Mouse (Mus musculus) MEL-GATA-1-ER (cell line): ENCODE data around the gene Gm13889.

Source experiments
- DNase-seq: peaks from one replicate; pipeline ENCODE4 v3.0.0-alpha.2; 2012; ENCODE audit warnings: low read depth; ENCODE audit errors: extremely low read depth

The Gm13889 gene

GRCm38 (mm10) chr2:93958216-93958615, 1.2 kb upstream of the Gm13889 start:
- no peak for DNase-seq

GRCm38 (mm10) chr2:93957785-93958175, 779 bp upstream of the Gm13889 start:
- DNase-seq = no peak

DNA sequence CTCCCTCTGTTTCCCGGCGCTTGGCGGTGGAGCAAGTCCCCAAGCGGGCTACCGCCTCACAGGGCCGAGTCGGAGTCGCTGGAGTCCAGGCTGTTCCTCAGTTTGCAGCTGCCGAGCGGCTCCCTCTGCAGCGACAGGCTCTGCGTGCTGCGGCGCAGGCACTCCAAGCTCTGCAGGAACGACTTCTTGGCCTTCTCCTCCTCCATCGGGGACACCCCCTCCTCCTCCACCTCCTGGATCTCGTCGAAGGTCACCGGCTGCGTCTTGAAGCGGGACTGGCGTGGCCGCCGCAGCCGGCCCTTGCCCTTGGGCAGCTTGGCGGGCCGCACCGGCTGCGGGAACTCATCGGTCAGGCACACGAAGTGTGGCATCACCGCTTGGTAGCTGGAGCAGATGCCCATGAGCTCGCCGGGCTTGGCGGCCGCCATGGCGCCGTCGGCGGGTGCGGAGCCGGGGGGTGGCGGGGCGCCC, 635 bp downstream of the Gm13889 start:
- DNase-seq = no peak

DNA sequence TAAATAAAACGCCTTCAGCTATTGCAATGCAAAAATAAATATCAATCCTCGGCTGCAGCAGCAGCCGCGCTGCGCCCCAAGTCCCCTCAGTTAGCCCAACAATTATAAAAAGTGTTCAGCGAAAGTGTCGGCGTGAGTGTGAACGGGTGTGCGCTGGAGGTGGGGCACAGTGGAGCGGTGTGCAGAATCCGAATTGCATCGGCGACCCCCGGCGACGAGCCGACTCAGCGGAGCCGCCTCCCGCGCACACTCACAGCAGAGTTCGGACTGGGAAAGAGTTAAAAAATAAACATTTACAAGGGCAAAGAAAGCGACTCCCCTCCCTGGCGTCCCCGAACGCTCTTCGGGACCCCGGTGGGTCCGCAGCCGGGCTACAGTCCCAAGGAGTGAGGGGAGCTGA, 1.1 kb downstream of the Gm13889 start:
- no peak for DNase-seq

DNA sequence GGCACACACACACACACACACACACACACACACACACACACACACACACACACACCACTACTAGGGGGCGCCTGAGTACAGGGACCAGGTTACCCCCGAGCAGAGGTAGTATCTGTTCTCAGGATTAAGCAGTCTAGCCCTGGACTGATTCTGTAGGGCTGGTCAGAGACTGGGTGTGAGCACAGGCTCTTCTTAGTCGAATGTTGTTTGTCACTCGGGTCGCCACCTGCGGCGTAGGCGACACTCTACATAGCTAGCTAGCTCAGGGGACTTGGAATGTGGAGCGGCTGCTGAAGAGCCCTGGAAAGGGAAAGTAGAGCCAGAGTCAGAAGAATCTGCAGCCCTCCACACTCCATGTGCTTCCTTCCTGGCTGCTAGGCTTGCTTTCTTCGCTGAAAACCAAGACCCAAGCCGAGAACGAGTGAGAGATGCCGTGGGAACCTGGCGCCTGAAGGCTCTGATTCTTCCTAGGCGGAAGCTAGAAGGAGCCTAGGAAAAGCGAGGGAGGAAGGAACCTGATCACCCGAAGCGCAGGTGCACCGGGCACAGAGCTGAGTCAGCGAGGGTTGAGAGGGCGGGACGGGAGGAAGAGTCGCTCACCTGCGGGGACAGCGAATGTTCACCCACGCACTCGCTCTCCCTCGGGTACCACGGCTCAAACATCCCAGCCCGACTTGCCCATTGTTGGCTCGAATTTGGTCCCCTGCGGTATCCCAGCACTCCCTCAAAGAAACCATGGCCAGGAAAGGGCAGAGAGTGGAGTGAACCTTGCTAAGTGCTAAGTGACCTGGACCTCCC, 2.0 kb downstream of the Gm13889 start:
- DNase-seq = no peak

GRCm38 (mm10) chr2:93953726-93954125, 3.3 kb downstream of the Gm13889 start:
- DNase-seq = no peak

DNA sequence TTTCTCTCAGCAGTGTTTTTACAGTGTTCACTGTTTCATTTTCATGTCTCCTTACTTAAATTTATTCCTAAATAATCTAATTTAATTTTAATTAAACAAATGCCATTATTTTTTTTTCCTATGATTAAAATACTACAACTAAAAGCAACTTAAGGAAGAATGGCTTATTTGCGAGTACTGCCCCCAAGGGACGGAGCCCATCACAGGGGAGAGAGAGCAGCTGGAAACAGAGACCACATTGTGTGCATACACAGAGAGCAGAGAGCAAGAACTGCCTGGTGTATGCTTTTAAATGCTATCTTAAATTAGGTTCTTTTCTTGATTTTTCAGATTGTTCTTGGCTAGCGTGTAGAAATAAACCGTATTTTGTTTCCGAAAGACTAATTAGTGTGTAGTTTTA, 10.0 kb downstream of the Gm13889 start:
- no peak for DNase-seq

GRCm38 (mm10) chr2:93944855-93945254, 12.1 kb downstream of the Gm13889 start:
- DNase-seq = no peak

GRCm38 (mm10) chr2:93944099-93944498, 12.9 kb downstream of the Gm13889 start:
- no peak for DNase-seq

DNA sequence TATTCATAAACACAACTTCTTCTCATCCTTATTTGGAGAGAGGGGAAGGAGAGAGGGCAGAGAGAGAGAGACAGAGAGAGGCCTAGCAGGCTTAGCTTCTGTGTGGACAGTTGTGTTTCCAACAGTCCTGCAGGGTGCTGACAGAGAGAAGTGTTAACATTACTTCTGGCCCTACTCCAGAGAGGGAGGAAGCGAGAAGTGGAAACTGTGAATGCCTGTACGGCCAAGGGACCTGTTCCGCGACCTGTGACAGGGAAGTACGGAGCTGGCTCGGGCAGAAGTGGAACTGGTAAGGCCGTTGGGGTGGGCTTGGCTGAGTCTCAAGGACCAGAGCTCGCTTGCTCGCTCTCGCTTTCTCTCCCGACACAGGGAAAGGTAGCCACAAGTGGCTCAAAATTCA, 15.3 kb downstream of the Gm13889 start:
- DNase-seq = no peak

- DNase-seq = peak; percentile 14
These were observed 18.5 kb downstream of the Gm13889 start for GRCm38 (mm10) chr2:93938534-93938933.

DNA sequence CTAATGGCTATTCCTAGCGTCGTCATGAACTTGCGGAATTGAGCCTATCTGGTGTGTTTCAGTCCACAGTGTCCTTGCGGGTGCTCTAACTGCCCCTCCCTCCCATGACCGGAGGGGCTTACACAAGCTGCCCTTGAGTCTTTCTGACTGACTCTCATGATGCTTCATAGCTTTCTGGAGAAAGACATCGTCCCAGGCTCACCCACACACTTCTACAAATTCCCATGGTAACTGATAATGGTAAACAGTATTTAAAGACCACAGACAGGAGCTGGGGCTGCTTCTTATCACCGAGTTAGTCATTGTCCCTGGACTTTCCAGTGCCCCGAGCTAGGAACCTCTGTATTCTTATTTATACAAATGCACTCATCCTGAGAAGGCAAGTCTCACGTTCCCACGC, 28.1 kb downstream of the Gm13889 start:
- DNase-seq = no peak

- DNase-seq = no peak
These were observed 29.1 kb downstream of the Gm13889 start for GRCm38 (mm10) chr2:93927701-93928437.

DNA sequence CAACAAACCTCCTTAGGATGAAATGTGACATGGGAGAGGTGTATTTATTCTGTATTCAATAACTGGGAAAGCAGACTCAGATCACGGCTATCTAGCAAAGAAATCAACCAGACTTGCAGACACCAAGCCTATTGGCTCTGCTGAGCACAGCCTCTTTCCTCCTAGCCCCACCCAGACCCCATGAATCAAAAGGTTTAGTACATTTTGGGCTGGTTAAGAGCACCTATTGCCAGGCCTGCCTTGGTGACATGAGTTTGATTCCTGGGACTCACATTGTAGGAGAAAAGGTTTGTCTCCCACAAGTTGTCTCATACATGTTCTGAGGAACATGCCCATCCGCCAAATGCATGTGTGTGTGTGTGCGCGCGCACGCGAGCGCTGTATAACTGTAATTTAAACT, 30.9 kb downstream of the Gm13889 start:
- no peak for DNase-seq

DNA sequence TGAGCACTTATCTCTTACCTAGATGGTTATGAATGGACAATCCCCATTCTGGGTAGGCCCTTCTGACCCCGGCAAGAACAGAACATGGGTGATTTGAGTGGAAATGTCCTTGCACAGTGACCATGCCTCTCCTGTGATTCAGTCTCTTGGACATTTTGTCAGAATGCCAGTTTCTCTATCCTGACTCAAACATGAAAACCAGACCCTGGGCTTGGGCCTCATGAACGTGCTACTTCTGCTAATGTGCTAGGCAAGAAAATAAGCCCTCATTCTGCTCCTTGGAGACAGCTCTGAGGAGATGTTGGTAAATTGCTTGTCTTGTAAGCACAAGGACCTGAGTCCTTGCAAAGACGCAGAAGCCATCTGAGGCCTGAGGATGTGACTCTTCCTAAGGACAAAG, 37.9 kb downstream of the Gm13889 start:
- DNase-seq = no peak

DNA sequence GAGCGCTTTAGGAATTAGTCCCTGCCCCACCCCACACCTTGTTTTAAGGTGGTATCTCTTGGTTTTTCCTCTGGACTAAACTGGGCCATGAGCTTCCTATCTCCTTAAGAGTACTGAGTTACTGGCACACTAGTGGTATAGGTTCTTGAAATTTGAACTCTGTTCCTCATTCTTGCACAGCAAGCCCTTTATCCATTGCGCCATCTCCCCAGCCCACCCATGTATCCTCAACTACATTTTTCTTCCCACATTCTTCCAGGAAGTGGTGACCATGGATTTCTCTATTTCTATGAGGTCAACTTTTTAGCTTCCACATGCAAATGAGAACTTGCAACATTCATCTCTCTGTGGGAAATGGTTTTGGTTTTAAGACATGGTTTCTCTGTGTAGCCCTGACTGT, 43.4 kb downstream of the Gm13889 start:
- no peak for DNase-seq

DNA sequence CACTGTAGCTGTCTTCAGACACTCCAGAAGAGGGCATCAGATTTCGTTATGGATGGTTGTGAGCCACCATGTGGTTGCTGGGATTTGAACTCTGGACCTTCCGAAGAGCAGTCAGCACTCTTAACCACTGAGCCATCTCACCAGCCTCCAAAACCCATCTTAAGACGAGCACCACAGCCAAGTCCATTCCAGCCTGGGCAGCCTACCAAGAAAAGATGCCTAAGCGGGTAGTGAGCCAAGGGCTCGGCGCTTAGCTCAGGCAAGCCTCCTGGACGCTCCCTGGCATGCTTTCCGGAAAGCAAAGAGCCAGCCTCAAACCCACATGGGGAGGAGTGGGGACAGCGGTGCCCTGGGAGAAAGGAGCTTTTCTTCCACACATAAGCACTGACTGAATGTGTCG, 45.1 kb downstream of the Gm13889 start:
- no peak for DNase-seq

DNA sequence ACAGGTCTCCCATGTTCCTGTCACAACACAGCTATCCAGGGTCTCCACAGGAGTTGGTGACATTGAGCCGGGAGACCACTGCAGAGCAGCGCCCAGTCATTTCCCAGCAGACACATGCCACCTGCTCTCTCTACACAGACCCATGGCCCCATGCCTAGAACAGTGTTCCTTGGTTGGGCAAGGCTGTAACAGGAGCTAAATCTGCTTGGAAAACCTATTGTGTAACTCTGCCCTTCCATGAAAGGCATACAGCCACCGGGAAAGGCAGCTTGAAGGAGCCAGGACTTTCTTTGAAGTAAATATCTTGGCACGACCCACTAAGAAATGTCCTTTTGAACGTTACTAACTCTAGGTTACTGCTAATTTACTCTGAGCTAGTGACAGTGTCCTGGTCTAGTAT, 47.3 kb downstream of the Gm13889 start:
- DNase-seq = no peak

DNA sequence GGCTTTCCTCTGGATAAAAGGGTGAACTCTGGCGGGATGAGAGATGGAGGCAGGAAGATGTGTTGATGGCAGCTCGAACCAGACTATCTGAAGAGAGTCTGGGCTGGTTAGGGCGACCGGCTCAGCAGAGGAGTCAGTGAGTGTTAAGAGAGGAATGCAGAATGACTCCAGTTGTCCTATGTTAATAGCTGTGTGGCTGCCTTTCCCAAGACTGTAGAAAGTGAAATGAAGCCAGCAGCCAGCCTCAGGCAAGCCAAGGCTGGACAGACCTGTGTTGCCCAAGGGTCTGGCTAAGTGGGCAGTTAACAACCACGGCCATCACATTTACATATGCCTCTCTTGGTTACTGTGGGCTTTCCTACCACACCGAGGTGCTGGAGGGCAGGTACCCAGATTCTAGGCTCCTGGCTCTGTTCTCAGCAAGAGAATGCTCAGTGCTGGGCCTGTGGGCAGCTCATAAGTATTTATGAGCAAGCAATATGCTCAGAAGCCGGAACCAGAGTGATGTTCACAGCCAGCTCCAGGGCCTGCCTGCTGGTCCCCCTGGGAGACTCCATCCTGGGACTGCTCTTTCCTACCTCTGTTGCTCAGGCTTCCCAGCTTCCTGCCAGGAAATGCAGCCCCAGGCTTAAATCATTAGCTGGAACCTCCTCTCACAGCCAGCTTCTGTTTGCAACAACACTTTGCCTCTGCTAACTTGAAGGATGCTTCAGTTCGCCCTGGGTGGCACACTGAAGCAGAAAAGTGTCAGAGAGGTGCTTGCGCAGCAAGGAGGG, 49.3 kb downstream of the Gm13889 start:
- DNase-seq = no peak

DNA sequence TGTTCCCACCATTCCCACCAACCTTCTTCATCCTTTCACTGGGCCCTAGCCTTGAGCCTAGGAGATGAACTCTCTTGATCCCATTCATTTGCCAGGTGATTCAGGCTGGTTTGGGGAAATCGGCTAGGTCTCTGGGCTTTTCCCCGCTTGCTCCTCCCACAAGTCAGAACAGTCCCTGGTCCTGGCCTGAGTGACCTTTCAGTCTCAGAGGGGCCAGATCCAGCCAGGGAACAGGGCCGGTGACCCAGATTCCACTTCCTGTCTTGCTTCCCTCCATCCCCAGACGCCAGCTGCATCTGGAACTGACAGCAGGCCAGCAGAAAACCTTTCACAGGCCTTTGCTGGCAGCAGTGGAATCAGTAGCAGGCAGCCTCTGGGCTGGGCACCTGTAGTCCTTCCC, 50.7 kb downstream of the Gm13889 start:
- DNase-seq = no peak
